Mouse (Mus musculus) erythroblast, embryonic 14.5 days (primary cell): Measurements from ENCODE around the gene Ppp1r14c.

Source experiments
- GATA1 ChIP-seq: IDR thresholded peaks from 2 replicates; pipeline ENCODE4 v1.6.1; 2012; ENCODE audit warnings: low read length, inconsistent platforms, mixed read lengths
- TAL1 ChIP-seq: IDR thresholded peaks from 3 replicates; pipeline ENCODE4 v1.6.1; 2012; ENCODE audit warnings: low read length, inconsistent platforms, mixed read lengths

- no peak for TF ChIP-seq GATA1
- TF ChIP-seq TAL1: no peak
Measured at GRCm38 (mm10) chr10:3440722-3441471, 75.0 kb downstream of the Ppp1r14c start.
